Mouse (Mus musculus) kidney, postnatal 25 days (tissue): ENCODE data around the gene Itga3.
"Not testable (repeated sequence)": the region's sequence is repeated elsewhere in the genome, so short reads cannot be mapped to it uniquely, and the experiment has no call there.

Experiments used
- DNase-seq, 2 experiments: peaks; one replicate each; pipeline ENCODE4 v3.0.0; 2021; ENCODE audit warnings: mixed read lengths in 2 of 2

Gene Itga3

DNA sequence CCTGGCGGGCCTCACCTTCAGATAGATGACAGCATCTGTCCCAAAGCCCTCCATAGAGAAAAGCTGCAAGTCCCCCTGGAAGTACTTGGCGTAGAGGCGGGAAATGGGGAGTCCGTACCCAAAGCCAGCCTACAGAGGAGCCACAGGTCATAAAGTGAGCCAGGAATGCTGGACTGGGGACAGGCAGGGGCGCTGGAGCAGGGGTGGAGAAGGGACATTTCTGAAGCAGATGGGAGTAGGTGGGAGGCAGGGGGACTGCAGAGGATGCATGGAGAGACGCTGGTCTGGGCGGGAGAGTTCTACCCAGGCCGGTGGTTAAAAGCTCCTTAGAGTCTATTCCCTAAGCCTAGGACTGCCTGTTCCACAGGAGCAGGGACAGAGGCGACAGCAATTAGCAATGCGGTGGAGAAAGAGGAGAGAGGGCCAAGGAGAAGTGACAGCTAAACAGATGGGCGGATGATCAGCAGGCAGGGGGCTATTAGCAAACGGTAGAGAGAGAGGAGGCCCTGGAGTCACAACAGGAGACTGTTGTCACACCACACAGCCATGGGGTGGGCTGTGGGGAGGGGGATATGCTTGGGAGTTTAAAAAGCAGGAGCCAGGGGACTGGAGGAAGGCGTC lies 48.6 kb downstream of the Itga3 start:
- DNase-seq = no peak

DNA sequence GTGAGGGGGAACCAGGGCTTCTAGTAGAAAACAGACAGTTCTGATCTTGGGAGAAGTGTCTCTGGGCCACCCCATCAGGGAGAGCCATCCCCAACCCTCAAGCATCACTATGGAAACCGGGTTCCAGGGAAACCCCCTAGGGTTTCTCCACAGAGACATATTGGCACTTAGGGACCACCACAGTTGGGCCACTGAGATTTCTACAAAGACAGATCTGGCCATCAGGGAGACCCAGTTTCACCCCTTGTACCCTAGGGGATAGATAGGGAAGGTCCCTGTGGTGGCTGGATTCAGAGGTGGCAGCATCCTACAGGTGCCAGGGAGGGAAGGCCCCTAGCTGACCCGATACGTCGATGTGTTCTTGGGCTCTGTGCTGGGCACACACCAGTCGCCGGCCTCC lies 49.8 kb downstream of the Itga3 start:
- peak in 1 of 2 experiments; percentile 40 for DNase-seq

GRCm38 (mm10) chr11:95026090-95026542 lies 50.5 kb downstream of the Itga3 start:
- peak in 1 of 2 experiments; percentile 73 for DNase-seq

DNA sequence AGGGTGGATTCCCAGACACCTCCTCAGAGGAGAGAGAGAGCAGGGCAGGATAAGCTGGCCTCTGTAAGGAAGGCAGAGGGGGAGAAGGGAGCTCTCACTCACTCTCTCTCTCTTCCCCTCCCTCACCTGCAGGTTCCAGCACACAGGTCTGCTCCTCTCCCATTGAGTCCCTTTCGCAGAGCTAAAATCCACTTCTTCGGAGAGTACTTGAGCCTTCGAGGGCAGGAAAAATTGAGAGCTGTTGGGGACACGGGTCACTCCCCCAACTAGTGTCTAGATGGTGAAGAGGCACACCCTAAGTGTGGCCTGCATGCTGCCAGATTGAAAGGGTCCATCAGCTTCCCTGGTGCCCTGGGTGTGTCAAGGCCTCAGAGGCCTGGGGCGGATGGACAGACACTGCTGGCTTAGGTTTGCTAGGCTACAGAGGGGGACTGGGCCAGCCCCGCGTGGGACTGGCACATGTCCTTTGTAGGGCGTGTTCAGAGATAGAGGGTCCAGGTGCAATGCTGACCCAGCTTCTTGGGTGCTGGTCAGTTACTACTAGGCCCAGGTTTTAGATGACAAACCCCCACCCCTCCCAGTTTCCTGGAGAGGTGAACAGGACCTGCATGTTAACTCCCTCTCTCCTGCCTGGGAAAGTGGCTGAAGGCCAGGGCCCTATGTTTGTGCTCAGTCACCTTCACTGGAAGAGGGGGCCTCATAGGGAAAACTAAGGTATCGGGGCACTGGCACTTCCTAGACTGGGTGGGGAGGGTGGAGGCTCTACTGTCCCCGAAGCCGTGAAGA lies 51.2 kb downstream of the Itga3 start:
- peak in 1 of 2 experiments; percentile 70 for DNase-seq

GRCm38 (mm10) chr11:95024439-95025184 lies 52.0 kb downstream of the Itga3 start:
- peak; percentile 71 to 85 for DNase-seq

DNA sequence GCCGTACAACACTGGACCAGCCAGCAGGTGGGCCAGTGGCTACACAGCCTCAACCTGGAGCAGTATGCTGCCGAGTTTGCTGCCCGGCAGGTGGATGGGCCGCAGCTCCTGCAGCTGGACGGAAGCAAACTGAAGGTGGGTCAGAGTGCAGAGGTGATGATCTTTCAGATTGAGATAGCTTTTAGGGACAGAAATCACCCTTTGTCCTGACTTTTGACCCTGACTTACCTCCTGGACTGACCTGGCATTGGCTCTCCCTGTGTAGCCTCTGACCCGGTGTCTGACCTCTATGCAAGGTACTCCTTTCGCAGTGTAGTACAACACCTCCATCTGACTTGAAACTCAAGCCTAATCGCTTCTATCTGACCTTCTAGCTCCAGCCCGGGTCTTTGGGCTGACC lies 53.1 kb downstream of the Itga3 start:
- DNase-seq = peak in 1 of 2 experiments; percentile 39

DNA sequence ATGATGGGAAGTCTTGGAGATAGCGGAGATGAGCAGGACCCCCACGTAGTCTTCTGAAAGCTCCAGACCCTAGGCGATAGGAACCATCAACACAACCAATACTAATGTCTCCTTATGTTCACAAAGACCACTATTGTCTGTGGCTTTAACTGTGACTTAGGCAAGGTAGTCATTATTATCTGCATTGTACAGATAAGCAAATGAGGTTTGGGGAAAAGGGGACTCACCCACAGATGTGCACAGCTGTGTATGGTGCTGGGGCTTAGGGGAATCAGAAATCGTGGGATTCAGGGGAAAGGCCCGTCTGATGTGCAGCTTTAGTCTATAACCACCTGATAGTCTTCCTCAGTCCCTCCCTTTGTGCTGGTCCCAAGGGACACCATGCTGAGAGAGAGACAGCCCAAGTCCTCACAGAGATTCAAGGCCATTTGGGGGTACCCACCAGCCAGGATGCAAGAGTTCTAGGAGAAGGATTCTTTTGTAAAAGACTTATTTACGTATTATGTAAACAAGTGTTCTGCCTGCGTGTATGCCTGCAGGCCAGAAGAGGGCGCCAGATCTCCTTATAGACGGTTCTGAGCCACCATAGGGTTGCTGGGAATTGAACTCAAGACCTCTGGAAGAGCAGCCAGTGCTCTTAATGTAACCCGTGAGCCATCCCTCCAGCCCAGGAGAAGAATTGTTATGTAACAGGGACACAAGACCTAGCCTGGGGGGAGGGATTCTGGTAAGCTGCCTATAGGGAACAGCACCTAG lies 54.2 kb downstream of the Itga3 start:
- no peak for DNase-seq

DNA sequence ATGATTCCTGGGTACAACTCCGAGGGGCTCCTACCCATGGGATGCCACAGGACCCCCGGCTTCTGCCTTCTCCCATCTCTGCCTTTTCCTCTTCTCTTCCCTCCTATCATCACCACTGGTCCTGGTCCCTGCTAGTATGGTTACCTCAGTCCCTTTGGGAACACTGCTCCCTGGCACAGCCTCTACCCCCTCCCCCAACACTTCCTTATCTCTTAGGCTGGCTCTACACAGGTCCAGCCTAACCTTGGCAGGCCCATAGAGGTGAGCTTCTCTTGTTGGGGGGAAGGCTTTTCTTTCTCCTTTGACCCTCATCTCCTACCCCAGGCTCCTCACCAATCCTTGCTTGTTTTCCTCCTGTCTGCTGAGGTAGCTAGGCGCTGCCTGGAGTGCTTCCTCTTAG lies 61.1 kb downstream of the Itga3 start:
- DNase-seq = no peak

DNA sequence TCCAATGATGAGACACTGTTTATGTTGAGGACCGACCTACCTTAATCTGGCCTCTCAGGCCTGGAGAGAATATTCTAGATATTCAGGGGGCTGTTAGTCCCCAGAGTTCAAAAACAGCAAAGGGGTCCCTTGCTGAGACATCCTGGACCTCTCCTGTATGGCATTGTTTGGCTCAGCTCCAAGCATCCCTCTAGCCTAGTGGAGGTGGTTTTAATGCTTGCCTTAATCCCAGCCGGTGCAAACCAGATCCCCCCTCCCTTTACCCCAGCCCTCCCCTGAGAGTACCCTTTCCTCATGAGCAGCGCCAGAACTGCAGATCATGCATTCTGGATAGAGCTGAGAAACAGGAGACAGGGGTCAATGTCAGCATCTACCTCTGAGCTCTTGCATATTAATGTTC lies 64.1 kb downstream of the Itga3 start:
- no peak for DNase-seq

GRCm38 (mm10) chr11:95012075-95012474 lies 64.5 kb downstream of the Itga3 start:
- DNase-seq = no peak

DNA sequence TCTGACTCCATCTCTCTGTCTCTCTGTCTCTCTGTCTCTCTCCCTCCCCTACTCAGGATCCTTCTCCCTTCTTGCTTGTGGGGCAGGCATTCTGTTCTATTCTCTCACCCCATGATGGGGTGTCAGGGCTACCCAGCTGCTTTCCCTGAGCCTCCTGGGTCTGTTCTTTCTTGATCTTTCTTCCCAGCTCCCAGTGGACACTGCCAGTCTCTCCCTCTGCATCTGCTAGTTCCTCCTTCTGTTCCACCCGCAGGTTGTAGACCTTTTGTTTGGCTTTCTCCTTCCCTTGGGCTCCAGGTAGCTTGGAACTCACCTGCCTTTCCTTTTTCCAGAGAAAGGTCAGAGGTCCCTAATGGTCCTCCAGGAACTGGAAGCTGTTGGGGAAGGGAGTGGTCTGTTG lies 65.2 kb downstream of the Itga3 start:
- DNase-seq = no peak

- DNase-seq = not testable (repeated sequence)
Observed at GRCm38 (mm10) chr11:95010841-95011403, 65.7 kb downstream of the Itga3 start.

- peak in 1 of 2 experiments; percentile 50 for DNase-seq
Observed at GRCm38 (mm10) chr11:95010141-95010739, 66.4 kb downstream of the Itga3 start.

DNA sequence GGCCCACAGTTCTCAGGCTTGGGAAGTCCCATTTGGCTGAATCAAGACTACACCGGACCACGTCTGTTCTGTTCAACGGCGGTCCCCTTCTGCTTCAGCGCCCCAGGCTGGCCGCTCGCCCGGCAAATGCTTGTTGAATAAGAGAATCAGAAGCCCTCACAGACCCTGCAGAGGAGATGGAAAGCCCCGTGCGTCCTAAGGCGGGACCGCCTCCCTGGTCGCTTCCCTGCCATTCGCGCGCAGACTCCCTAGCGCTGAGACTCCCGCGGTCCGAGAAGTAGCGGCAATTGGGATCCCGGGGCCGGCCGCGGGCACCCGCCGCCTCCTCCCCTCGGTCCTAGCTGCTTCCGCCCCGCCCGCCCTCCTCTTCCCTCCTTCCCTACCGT lies 67.0 kb downstream of the Itga3 start, which contains the start of gene Samd14:
Samd14 (plus strand) TSS at position 251 of the 386 bp plus-strand sequence.
- peak; percentile 56 to 76 for DNase-seq

DNA sequence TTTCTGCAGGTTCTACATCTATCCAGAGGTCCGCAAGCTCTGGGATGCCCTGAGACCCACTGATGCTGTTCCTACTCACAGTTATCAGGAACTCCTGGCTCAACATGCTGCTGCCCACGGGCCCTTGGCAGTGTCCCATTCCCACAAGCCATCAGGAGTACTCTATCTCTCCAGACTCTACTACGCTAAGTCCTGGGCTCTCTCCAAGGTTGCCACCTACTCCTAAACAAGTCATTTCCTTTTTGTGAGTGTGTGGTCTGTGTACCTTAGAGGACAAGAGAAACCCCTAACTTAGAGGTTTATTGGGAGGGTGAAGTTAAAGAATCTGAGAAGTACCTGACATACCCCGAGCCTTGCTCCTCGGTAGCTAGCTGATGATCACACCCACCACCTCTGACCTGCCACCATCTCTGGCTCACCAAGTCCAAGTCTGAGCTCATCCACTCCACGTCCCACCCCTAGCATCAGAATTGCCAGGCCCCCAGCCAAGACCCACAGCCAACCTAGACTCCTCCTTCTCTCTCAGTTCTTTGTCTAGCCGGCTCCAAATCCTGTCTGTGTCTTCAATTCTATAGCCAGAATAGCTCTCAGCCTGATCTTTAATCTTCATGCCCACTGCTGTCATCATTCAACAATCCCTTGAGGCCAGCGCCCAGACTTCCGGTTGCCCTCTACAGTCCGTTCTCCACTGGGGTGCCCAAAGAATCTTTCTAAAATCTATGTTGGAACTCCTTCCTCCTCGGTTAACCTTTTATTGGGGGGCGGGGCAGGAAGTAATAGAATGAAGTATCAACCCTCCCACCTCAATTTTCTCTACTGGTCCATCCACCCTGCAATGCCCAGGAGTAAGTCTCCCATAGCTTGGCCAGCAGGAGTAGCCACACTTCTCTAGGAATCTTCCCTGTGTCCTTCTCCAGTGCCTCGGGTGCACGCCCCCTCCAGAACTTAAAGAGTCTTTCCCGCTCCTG lies 67.7 kb downstream of the Itga3 start:
- DNase-seq = peak in 1 of 2 experiments; percentile 40

GRCm38 (mm10) chr11:95007418-95007817 lies 69.2 kb downstream of the Itga3 start:
- no peak for DNase-seq

- peak; percentile 85 to 90 for DNase-seq
Observed at GRCm38 (mm10) chr11:95006525-95007219, 69.9 kb downstream of the Itga3 start.

DNA sequence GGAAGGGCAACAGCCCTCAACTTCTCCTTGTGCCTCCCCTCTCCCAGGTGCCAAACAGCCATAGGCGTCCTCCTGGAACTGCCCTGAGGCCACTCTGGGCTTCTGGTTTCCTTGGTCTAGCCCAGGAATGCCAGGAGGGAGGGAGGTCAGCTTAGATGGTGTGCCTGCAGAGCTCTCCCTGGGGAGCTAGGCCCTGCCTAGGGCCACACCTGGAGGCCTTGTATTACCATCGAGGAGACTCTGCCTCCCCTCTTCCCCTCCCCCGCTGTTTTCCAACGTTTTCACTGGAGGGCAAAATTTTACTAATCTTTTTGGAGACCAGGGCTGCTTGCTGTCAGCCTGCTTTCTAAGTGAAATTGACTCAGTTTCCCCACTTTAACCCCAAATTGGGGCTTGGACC lies 70.6 kb downstream of the Itga3 start:
- DNase-seq = peak in 1 of 2 experiments; percentile 45

DNA sequence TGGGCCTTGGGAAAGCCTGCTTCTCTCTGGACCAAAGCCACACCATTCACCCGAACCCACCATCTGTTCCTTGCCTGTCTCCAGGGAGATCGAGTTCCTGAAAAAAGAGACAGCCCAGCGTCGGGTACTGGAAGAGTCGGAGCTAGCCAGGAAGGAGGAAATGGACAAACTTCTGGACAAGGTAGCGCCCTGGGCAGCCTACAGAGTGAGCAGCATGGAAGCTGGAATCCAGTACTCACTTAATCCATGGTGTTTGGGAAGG lies 71.7 kb downstream of the Itga3 start:
- DNase-seq = no peak
